ENCODE assay signal across 8 mouse cellular contexts in the genomic region with DNA sequence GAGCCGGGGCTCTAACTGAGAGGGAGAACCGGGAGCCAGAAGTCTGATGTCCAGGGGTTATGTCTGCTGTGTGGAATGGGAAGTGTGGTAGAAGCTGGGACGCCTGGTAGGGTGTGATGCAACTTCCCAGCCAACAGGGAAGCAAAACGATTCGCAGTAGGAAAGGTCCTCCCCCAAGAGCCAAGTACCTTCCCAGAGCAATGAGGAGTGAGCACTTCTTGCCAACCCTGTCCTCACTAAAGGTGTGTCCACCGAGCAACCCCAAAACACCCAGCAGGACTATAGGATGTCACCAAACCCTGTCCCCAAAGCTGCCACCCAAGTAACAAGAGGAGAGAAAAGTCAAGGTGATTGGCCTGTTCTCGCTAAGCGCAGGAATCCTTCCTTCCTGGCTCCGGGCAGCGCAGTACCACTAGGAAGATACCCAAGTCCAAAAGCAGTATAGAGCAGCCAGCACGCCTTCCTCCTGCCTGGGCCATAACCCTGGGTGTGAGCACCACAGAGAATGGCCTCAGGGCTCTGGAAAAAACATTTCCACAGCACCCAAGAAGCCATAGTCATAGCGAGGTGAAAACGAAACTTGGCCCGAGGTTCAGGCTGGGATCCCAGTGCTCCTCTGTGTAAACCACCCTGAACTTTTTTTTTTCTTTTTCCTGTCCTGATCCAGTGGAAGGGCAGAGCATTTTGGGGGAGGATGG. TPM values are rescaled to one million over a fixed set of nuclear protein-coding genes. Genes with fewer than 3 reads are reported as not detected.
A peak's percentile ranks its signal among the peaks of the same experiment; 100 is the strongest.
DNase-seq lines count a peak whose midpoint lies in the region; ATAC-seq lines count a peak whose summit lies in the region.

No protein-coding gene starts in this region.

- H3K9ac ChIP-seq in neural tube, embryonic 11.5 days (ENCODE audit: low read length), result no peak overlapping the region
- H3K9ac ChIP-seq in heart, embryonic 16.5 days (ENCODE audit: low read length), result peak overlapping the region; percentile 11; the same call in 1 of the 2 replicates
- H3K9ac ChIP-seq in limb, embryonic 13.5 days, result 0 out of 2 replicates have a peak overlapping the region, but pooled peaks have one; percentile 25
- H3K9ac ChIP-seq in midbrain, embryonic 16.5 days (ENCODE audit: low read depth, low read length), result no peak overlapping the region

- H3K27ac ChIP-seq in neural tube, embryonic 11.5 days (ENCODE audit: low read depth, low read length), result no peak overlapping the region
- no peak overlapping the region for H3K27ac ChIP-seq in heart, embryonic 16.5 days (ENCODE audit: low read length)
- H3K27ac ChIP-seq in limb, embryonic 13.5 days, result no peak overlapping the region
- no peak overlapping the region for H3K27ac ChIP-seq in midbrain, embryonic 16.5 days (ENCODE audit: low read length)

- peaks cover 10% of the 10 kb centered on the region for H3K4me1 ChIP-seq in neural tube, embryonic 11.5 days (ENCODE audit: control insufficient read depth, insufficient read depth, low read length)
- H3K4me1 ChIP-seq in heart, embryonic 16.5 days (ENCODE audit: control insufficient read depth, insufficient read depth, low read length), result peaks cover 26% of the 10 kb centered on the region
- H3K4me1 ChIP-seq in limb, embryonic 13.5 days, result peaks cover 27% of the 10 kb centered on the region
- H3K4me1 ChIP-seq in midbrain, embryonic 16.5 days (ENCODE audit: control insufficient read depth, insufficient read depth, low read length), result peaks cover 22% of the 10 kb centered on the region

- no peaks in the 10 kb centered on the region for H3K9me3 ChIP-seq in neural tube, embryonic 11.5 days (ENCODE audit: control insufficient read depth, low read length)
- H3K9me3 ChIP-seq in heart, embryonic 16.5 days (replicated peaks; ENCODE audit: control insufficient read depth, low read length), result no peaks in the 10 kb centered on the region
- no peaks in the 10 kb centered on the region for H3K9me3 ChIP-seq in limb, embryonic 13.5 days
- no peaks in the 10 kb centered on the region for H3K9me3 ChIP-seq in midbrain, embryonic 16.5 days (replicated peaks; ENCODE audit: control insufficient read depth, low read length, poor library complexity, severe bottlenecking)

- H3K27me3 ChIP-seq in neural tube, embryonic 11.5 days (ENCODE audit: control insufficient read depth, insufficient read depth, low read length), result no peaks in the 10 kb centered on the region
- no peaks in the 10 kb centered on the region for H3K27me3 ChIP-seq in heart, embryonic 16.5 days (ENCODE audit: control insufficient read depth, insufficient read depth, low read length)
- H3K27me3 ChIP-seq in limb, embryonic 13.5 days, result no peaks in the 10 kb centered on the region
- no peaks in the 10 kb centered on the region for H3K27me3 ChIP-seq in midbrain, embryonic 16.5 days (ENCODE audit: control insufficient read depth, insufficient read depth, low read depth, low read length)

- ATAC-seq in neural tube, embryonic 11.5 days (ENCODE audit: insufficient read depth, low FRiP score, low TSS enrichment), result no peak
- no peak for ATAC-seq in heart, embryonic 16.5 days (replicated peaks; ENCODE audit: extremely low read depth, insufficient read depth, low FRiP score)
- no peak for ATAC-seq in limb, embryonic 13.5 days (ENCODE audit: low FRiP score, low read depth)
- no peak for ATAC-seq in midbrain, embryonic 16.5 days

- no peak overlapping the region for H3K4me3 ChIP-seq in neural tube, embryonic 11.5 days (ENCODE audit: low read depth, low read length)
- H3K4me3 ChIP-seq in heart, embryonic 16.5 days (ENCODE audit: low read length), result peak overlapping the region; percentile 13; the same call in 1 of the 2 replicates
- no peak overlapping the region for H3K4me3 ChIP-seq in limb, embryonic 13.5 days
- no peak overlapping the region for H3K4me3 ChIP-seq in midbrain, embryonic 16.5 days (ENCODE audit: low read depth, low read length)

- DNase-seq in neural tube, embryonic 11.5 days (ENCODE audit: low spot score), result no peak
- DNase-seq in neural tube, embryonic 10.5 days (ENCODE audit: extremely low spot score, low spot score), result no peak
- no peak for DNase-seq in left cerebral cortex, postnatal 14 days (ENCODE audit: low spot score in 2 of 2)
- no peak for DNase-seq in thymus, postnatal 14 days
- DNase-seq in cerebellum, postnatal 4 days (ENCODE audit: low spot score in 2 of 2), result no peak

- H3K4me2 ChIP-seq in neural tube, embryonic 11.5 days (ENCODE audit: low read depth), result peak overlapping the region; percentile 65; the same call in 1 of the 2 replicates
- peak overlapping the region; percentile 95 for H3K4me2 ChIP-seq in heart, embryonic 16.5 days (ENCODE audit: low read depth, low read length)
- H3K4me2 ChIP-seq in limb, embryonic 13.5 days (replicated peaks), result peak overlapping the region; percentile 90
- H3K4me2 ChIP-seq in midbrain, embryonic 16.5 days (ENCODE audit: low read length), result peak overlapping the region; percentile 86; the same call in 1 of the 2 replicates

- H3K36me3 ChIP-seq in neural tube, embryonic 11.5 days (ENCODE audit: control insufficient read depth, insufficient read depth, low read length), result no peaks in the 10 kb centered on the region
- H3K36me3 ChIP-seq in heart, embryonic 16.5 days (ENCODE audit: control insufficient read depth, insufficient read depth), result no peaks in the 10 kb centered on the region
- H3K36me3 ChIP-seq in limb, embryonic 13.5 days, result peaks cover 11% of the 10 kb centered on the region
- 0 out of 2 replicates have a peak, but pooled peaks cover under 1% of the 10 kb centered on the region for H3K36me3 ChIP-seq in midbrain, embryonic 16.5 days (ENCODE audit: control insufficient read depth, insufficient read depth, low read length)

- intact Hi-C loops in left cerebral cortex, postnatal 14 days (cut with DNase I), result loop anchor here (5.0 kb wide), 1 partner anchor 34 kb away; no protein-coding TSS in a partner anchor

- 86% methylated on average over 14 of the region's 14 CpGs for WGBS in neural tube, embryonic 11.5 days
- WGBS in heart, embryonic 16.5 days, result 73% methylated on average over 14 of the region's 14 CpGs
- WGBS in limb, embryonic 13.5 days, result 78% methylated on average over 14 of the region's 14 CpGs
- WGBS in midbrain, embryonic 16.5 days, result 85% methylated on average over 14 of the region's 14 CpGs

RNA-seq across cellular contexts. Expression of a gene that starts 18.7 kb away (rescaled TPM):
- 3.5 and 5.5 TPM in 2 replicates for polyA plus RNA-seq in neural tube, embryonic 11.5 days (2014; fragmentation: Nextera tagmentation; extraction: Ambion mirVana)
- 1.8 and 2.2 TPM in 2 replicates for polyA plus RNA-seq in heart, embryonic 16.5 days (2015; fragmentation: Nextera tagmentation; extraction: Ambion mirVana)
- polyA plus RNA-seq in limb, embryonic 13.5 days (2015; fragmentation: Nextera tagmentation; extraction: Ambion mirVana), result 3.1 and 5.9 TPM in 2 replicates
- 3.5 and 4.7 TPM in 2 replicates for polyA plus RNA-seq in midbrain, embryonic 16.5 days (2015; fragmentation: Nextera tagmentation; extraction: Ambion mirVana)
- total RNA-seq in left cerebral cortex, postnatal 14 days (2021), result 10 to 100 TPM; 29.3 to 32.9 TPM

RNA-seq across cellular contexts. Expression of a gene that starts 29.3 kb away (rescaled TPM):
- polyA plus RNA-seq in neural tube, embryonic 11.5 days (2014; fragmentation: Nextera tagmentation; extraction: Ambion mirVana), result 18.6 and 19.3 TPM in 2 replicates
- 11.2 and 20.6 TPM in 2 replicates for polyA plus RNA-seq in heart, embryonic 16.5 days (2015; fragmentation: Nextera tagmentation; extraction: Ambion mirVana)
- 68.0 and 81.3 TPM in 2 replicates for polyA plus RNA-seq in limb, embryonic 13.5 days (2015; fragmentation: Nextera tagmentation; extraction: Ambion mirVana)
- polyA plus RNA-seq in midbrain, embryonic 16.5 days (2015; fragmentation: Nextera tagmentation; extraction: Ambion mirVana), result 1.1 and 1.2 TPM in 2 replicates
- 1 to 10 TPM; 1.0 to 1.4 TPM for total RNA-seq in left cerebral cortex, postnatal 14 days (2021)

RNA-seq across cellular contexts. Expression of a gene that starts 41.2 kb away (rescaled TPM):
- 9.2 and 11.9 TPM in 2 replicates for polyA plus RNA-seq in neural tube, embryonic 11.5 days (2014; fragmentation: Nextera tagmentation; extraction: Ambion mirVana)
- polyA plus RNA-seq in heart, embryonic 16.5 days (2015; fragmentation: Nextera tagmentation; extraction: Ambion mirVana), result 13.9 and 16.7 TPM in 2 replicates
- 14.7 and 17.1 TPM in 2 replicates for polyA plus RNA-seq in limb, embryonic 13.5 days (2015; fragmentation: Nextera tagmentation; extraction: Ambion mirVana)
- 14.7 and 18.5 TPM in 2 replicates for polyA plus RNA-seq in midbrain, embryonic 16.5 days (2015; fragmentation: Nextera tagmentation; extraction: Ambion mirVana)
- total RNA-seq in left cerebral cortex, postnatal 14 days (2021), result 1 to 10 TPM; 6.2 TPM

RNA-seq across cellular contexts. Expression of a gene that starts 47.1 kb away (rescaled TPM):
- polyA plus RNA-seq in neural tube, embryonic 11.5 days (2014; fragmentation: Nextera tagmentation; extraction: Ambion mirVana), result 24.6 and 31.9 TPM in 2 replicates
- 12.0 and 12.7 TPM in 2 replicates for polyA plus RNA-seq in heart, embryonic 16.5 days (2015; fragmentation: Nextera tagmentation; extraction: Ambion mirVana)
- 18.0 and 19.6 TPM in 2 replicates for polyA plus RNA-seq in limb, embryonic 13.5 days (2015; fragmentation: Nextera tagmentation; extraction: Ambion mirVana)
- 16.1 and 17.0 TPM in 2 replicates for polyA plus RNA-seq in midbrain, embryonic 16.5 days (2015; fragmentation: Nextera tagmentation; extraction: Ambion mirVana)
- total RNA-seq in left cerebral cortex, postnatal 14 days (2021), result 10 to 100 TPM in 1 of 2 experiments, 1 to 10 TPM in 1; 9.5 to 10.6 TPM

RNA-seq across cellular contexts. Expression of a gene that starts 56.7 kb away (rescaled TPM):
- polyA plus RNA-seq in neural tube, embryonic 11.5 days (2014; fragmentation: Nextera tagmentation; extraction: Ambion mirVana), result 8.5 and 10.7 TPM in 2 replicates
- polyA plus RNA-seq in heart, embryonic 16.5 days (2015; fragmentation: Nextera tagmentation; extraction: Ambion mirVana), result 4.6 and 4.7 TPM in 2 replicates
- 7.5 and 9.5 TPM in 2 replicates for polyA plus RNA-seq in limb, embryonic 13.5 days (2015; fragmentation: Nextera tagmentation; extraction: Ambion mirVana)
- 6.1 and 6.5 TPM in 2 replicates for polyA plus RNA-seq in midbrain, embryonic 16.5 days (2015; fragmentation: Nextera tagmentation; extraction: Ambion mirVana)
- 1 to 10 TPM; 9.2 to 9.6 TPM for total RNA-seq in left cerebral cortex, postnatal 14 days (2021)

Comparison
In these comparisons a context has a peak if more than half of its experiments do, and no peak if none do; other contexts are left out.
1. H3K9ac ChIP-seq: peak in heart, embryonic 16.5 days (single experiment) and limb, embryonic 13.5 days (single experiment); none in neural tube, embryonic 11.5 days (single experiment) and midbrain, embryonic 16.5 days (single experiment).
2. Peak in every context shown above with its lines, with median percentiles within 50 percentile points of each other: H3K4me2 ChIP-seq.